Mouse (Mus musculus) kidney, postnatal 10 days (tissue): ENCODE measurements around the gene Syn3.
A peak's percentile ranks its signal among the peaks of the same experiment; 100 is the strongest.

Experiments
- DNase-seq: peaks from one replicate; pipeline ENCODE4 v3.0.0; 2021; ENCODE audit warnings: mixed read lengths

The Syn3 gene

DNA sequence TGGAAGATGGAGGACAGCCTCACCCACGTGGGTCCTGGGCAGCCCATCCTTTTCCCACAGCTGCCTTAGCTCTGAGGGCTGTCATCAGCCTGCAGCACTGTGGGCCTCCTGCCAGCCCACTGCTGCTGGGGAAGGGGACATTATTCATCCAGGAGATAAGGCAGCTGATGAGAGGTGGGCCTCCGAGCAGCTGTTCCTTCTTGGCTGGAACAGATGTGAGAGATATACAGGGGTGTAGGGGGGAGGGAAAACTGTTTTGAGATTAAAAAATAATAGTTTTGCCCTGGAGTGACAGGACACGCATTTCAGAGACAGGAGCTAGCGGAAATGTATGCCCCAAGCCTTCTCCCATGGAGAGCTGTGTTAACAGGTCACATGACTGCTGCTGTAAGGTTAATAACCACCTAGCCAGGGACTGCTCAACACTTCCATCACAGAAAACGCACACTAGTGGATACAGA is 133.0 kb downstream of the Syn3 start:
- peak; percentile 93 for DNase-seq

- no peak for DNase-seq
These were observed 134.9 kb downstream of the Syn3 start for GRCm38 (mm10) chr10:86363669-86364309.

DNA sequence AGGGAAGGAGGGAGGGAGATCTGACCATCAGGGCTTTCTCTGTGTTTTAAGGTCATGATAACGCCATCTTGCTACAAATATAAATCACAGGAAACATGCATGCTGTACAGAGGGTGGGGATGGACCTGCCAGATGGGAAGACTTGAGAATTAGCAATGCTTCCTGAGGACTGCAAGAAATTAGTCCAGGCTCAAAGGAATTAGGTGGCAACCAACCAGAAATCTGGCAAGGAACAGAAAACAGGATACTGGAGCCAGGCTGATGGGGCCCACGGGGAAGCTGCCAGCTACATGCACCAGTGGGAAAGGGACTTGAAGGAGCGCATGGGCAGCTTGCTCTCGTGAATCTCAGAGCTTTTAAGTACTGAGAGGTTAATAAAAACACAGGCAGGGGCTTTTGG is 139.0 kb downstream of the Syn3 start:
- no peak for DNase-seq

GRCm38 (mm10) chr10:86359208-86359607 is 139.5 kb downstream of the Syn3 start:
- no peak for DNase-seq

DNA sequence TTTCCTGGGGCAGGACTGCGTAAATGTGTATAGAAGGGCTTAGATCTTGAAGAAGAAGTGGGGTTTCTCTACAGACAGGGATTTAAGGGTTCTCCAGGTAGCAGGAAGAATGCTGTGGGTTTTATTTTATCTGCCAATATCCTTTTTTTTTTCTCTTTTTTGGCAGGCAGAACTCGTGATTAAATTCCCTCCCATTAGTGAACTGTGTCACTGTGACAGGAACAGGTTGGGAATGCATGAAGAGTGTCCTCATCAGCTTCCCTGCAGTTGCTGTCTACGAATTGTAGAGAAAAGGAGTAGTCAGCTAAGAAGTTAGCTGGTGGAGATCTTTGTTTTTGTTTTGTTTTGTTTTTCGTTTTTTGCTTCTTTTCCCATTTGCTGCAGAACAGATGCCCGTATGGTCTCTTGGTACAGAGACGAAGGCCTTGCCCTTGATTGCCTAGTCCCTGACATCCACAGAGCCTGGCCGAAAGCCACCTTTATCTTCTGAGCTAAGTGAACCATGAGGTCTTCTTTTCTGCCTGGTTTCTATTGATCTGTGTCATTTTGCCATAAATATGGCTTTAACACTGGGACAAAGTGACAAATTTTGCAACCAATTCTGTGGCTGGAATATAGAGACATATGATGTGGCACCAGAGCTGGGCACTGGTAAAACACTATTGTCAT is 140.3 kb downstream of the Syn3 start:
- DNase-seq, result no peak

DNA sequence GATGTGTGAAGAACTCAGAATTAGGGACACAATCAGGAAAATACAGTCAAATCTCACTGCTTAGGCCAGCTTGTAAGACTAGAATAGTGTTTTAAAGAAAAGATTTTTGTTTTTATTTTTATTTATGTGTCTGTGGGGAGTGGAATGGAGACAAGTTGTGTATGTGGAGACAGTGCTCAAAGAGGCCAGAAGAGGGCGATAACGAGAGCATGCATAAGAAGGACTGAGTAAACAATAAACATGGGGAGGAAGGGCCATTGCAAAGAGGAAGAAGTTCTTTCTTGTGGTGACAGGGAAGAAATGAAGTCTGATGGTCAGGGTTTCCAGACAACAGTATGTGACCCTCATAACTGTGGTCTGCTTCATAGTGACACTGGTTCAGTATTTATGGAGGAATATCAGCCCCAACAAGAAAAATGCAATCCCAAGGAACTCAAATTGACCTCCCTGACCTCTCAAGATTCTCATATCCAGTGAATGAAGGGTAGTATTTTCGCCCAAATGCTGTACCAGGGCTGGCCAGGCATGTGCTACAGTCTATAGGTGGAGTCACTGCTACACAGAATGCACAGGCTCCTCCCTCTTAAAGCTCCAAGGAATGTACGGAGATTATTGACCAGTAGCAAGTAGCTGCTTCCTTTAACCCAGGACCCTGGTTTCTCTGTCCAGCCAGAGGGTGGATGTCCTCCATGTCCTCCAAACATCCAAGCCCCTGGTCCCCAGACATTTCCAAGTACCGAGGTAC is 141.7 kb downstream of the Syn3 start:
- peak; percentile 76 for DNase-seq

DNA sequence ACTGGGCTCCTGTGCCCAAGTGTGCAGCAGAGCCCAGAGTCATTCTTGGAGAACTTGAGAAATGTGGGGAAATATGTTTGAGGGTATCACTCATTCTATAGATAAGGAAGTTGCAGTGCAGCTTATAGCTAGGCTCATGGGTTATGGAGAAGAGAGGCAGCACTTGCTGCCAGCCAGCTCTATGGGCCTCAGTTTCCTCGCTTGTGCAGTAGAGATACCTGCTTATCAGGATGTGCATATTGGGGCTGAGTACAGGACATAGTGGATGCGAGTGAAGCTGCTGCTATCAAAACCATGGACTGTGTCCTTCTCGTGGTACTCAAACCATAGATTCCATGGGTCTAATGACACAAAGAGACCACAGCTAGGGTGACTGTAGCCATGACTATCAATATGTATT is 146.2 kb downstream of the Syn3 start:
- no peak for DNase-seq

GRCm38 (mm10) chr10:86351287-86351686 is 147.4 kb downstream of the Syn3 start:
- no peak for DNase-seq

GRCm38 (mm10) chr10:86346235-86346840 is 152.4 kb downstream of the Syn3 start:
- no peak for DNase-seq

GRCm38 (mm10) chr10:86345645-86346044 is 153.1 kb downstream of the Syn3 start:
- DNase-seq, result no peak

DNA sequence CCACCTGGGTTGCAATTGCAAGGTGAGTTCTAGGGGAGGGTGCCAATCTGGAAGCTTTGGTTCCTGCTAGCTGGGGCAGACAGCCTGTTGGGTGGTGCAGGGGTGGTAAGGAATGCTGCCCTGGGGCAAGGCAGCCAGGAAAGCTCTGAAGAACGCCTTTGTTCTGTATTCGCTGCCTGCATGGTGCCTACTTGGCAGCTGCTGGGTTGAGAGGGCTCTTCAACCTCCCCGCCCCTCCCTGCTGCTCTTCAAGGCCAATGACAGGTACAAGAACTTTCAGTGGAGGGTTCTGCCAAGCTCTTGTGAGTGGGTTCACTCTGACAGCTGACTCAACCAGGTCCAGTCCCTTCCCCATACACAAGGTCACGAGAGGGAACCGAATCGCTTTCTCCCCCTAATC is 154.0 kb downstream of the Syn3 start:
- no peak for DNase-seq

GRCm38 (mm10) chr10:86343931-86344330 is 154.8 kb downstream of the Syn3 start:
- no peak for DNase-seq

DNA sequence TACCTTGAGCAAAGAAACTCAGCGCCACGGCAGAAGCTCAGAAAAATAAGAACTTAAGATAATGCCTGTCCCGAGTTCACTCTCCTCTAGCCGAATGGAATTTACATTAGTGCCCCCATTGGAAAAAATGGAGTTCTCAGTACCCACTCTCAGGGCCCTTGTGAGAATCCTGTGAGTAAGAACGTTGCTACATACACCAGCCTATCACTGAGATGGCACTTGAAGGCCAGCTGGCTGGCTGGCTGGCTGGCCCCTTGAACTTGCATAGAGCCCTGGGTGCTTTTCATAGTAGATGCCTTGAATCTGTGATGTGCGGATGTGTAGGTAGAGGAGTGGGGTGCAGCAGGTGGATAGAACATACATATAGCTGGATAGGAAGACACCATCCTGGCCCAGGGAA is 155.3 kb downstream of the Syn3 start:
- no peak for DNase-seq

DNA sequence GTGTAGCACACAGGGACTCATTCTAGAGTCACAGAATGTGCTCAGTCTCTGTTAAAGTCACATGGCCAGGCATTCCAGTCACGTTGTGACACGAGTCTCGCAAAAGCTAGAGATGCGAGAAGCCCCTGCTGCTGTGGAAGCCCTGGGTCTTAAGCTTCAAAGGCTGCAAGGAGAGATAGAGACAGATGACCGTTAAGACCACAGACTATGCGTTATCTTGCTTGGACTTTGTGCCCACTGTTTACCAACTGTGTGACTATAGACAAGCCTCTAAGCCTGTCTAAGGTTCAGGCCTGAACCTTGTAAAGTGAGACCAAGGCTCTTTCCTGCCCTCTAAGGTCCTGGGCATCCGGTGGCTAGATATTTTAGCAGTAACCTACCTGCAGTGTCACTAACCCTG is 156.0 kb downstream of the Syn3 start:
- no peak for DNase-seq

- DNase-seq, result no peak
These were observed 156.5 kb downstream of the Syn3 start for GRCm38 (mm10) chr10:86342151-86342550.

DNA sequence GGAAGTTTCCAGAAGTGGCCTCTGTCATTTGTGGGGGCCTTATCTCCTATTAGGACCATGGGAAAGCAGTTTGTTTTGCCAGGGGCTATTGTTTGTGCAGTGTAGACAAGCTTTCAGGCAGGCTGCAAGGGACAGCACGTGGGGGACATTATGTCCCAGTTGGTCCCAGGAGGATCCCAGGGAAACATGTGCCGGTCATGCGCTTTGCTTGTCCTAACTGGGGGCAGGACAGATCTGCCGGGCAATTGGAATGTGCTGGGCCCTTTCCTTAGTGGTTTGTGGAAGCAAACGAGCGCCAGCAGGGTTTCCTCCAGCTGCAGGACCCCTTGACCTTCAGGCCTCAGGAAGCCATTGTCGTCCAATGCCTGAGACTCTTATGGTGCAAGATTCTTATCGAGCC is 157.1 kb downstream of the Syn3 start:
- DNase-seq, result peak; percentile 80

GRCm38 (mm10) chr10:86340991-86341527 is 157.6 kb downstream of the Syn3 start:
- no peak for DNase-seq

- no peak for DNase-seq
These were observed 158.3 kb downstream of the Syn3 start for GRCm38 (mm10) chr10:86340421-86340820.

DNA sequence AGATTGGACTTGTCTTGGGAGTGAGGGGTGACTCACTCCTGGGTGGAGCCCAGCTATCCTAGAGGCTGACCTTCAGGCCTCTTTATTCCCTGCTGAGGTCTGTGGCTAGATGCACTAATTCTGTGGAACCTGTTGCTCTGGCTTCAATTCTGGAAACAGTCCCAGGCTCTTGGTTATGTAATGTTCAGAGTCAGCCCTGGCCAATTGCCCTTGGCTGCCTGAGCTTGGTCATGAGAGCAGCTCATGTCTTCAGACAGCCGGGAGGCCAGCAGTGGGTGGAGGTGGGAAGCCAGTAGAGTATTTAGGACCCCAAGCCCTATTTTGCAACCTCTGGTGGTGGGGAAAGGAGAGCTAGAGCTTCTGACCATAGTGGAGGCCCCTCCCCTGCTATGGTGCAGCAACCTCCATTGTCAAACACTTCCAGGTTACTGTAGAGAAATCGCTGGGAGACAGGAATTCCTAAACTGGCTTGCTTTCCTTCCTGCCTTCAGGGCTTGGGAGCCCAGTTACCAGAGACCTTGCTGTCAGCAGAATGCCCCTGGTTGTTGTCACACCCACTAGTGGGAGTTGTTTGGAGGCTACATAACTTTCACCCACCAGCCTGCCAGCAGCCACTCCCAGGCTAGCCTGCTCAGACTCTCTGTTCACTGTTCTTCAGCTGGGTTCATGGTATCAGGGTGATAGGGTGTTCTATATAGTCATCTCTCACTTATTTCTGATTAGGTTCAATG is 158.9 kb downstream of the Syn3 start:
- DNase-seq, result peak; percentile 87

GRCm38 (mm10) chr10:86339121-86339520 is 159.6 kb downstream of the Syn3 start:
- DNase-seq, result no peak

GRCm38 (mm10) chr10:86338121-86338715 is 160.5 kb downstream of the Syn3 start:
- DNase-seq, result no peak

DNA sequence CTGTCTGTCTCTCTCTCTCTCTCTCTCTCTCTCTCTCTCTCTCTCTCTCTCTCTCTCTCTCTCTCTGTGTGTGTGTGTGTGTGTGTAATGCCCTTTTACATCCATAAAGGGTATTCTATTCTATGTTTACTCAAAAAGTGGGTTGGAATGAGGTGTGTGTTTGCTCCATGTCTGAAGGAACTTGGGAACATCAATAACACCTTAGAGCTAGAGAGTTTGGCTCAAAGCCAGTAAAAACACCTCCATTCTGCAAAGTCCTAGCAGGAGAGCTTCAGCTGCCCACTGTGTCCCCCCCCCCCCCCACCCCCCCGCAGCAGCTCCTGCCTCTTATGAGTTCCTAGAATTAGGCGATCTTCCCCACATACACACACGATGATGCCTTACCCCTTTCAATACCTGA is 161.5 kb downstream of the Syn3 start:
- no peak for DNase-seq
